Mouse (Mus musculus) CH12.LX (cell line): ENCODE measurements around the gene Cacna2d2. TPM values are rescaled to one million over a fixed set of nuclear protein-coding genes. Genes with fewer than 3 reads are reported as not detected.

ENCODE experiments used
- DNase-seq: peaks from one replicate; pipeline ENCODE4 v3.0.0-alpha.2; 2013; ENCODE audit errors: extremely low read depth
- H3K27ac ChIP-seq: 2 replicates; pipeline ENCODE4 v1.5.1; 2012; ENCODE audit warnings: low read depth, mild to moderate bottlenecking, control low read depth, moderate library complexity; ENCODE audit not compliant: insufficient read depth
- H3K27me3 ChIP-seq: replicated peaks from 2 replicates; pipeline ENCODE3; 2012; ENCODE audit warnings: inconsistent platforms
- H3K36me3 ChIP-seq, 2 experiments: replicated peaks in 1 of 2; 2 replicates each; pipeline versions ENCODE3 to v1.6.1; 2012; ENCODE audit warnings: inconsistent platforms in 1 of 2, low read length in 1 of 2, mild to moderate bottlenecking in 1 of 2, mixed read lengths in 1 of 2, moderate library complexity in 1 of 2; ENCODE audit not compliant: control insufficient read depth in 1 of 2, insufficient read depth in 1 of 2
- H3K4me1 ChIP-seq, 2 experiments: 2 replicates each; pipeline ENCODE4 v1.6.1; 2012; ENCODE audit warnings: inconsistent platforms in 1 of 2, moderate library complexity in 1 of 2; ENCODE audit not compliant: insufficient read depth in 2 of 2, control insufficient read depth in 1 of 2
- H3K4me2 ChIP-seq: 2 replicates; pipeline ENCODE4 v1.6.1; 2012; ENCODE audit warnings: low read depth, mild to moderate bottlenecking, control low read depth; ENCODE audit not compliant: poor library complexity, insufficient read depth, severe bottlenecking
- H3K4me3 ChIP-seq, 3 experiments: fragments of 150-350 bp in 1 of 3; sonication (generic) in 1 of 3; replicated peaks in 1 of 3; 2 replicates each; pipeline versions ENCODE3 to v1.5.1; 2011 to 2012; ENCODE audit warnings: low read depth in 2 of 3, low read length in 2 of 3, mild to moderate bottlenecking in 2 of 3, moderate library complexity in 2 of 3, control low read depth in 1 of 3, improper control_type of control experiment in 1 of 3, inconsistent platforms in 1 of 3, mixed read lengths in 1 of 3; ENCODE audit not compliant: poor library complexity in 1 of 3
- H3K79me2 ChIP-seq: replicated peaks from 2 replicates; pipeline ENCODE4 v1.6.1; 2012; ENCODE audit warnings: mild to moderate bottlenecking, moderate library complexity; ENCODE audit not compliant: control insufficient read depth, poor library complexity, insufficient read depth, severe bottlenecking; ENCODE audit errors: extremely low read depth
- H3K9ac ChIP-seq: 2 replicates; pipeline ENCODE4 v1.6.1; 2012; ENCODE audit warnings: low read depth, mild to moderate bottlenecking, control low read depth, moderate library complexity; ENCODE audit not compliant: insufficient read depth
- H3K9me3 ChIP-seq: replicated peaks from 2 replicates; pipeline ENCODE3; 2012; ENCODE audit warnings: low read length, inconsistent platforms, mixed read lengths
- BHLHE40 ChIP-seq: IDR thresholded peaks from 2 replicates; pipeline ENCODE4 v1.6.1; 2011; ENCODE audit warnings: mild to moderate bottlenecking, low read depth, low read length, improper control_type of control experiment
- CHD2 ChIP-seq: IDR thresholded peaks from 2 replicates; pipeline ENCODE4 v1.6.1; 2011; ENCODE audit warnings: low read length, improper control_type of control experiment
- CTCF ChIP-seq, 2 experiments: IDR thresholded peaks in 1 of 2; conservative IDR thresholded peaks in 1 of 2; 2 replicates each; pipeline ENCODE4 v1.5.1; 2011 to 2012; ENCODE audit warnings: low read depth in 2 of 2, low read length in 2 of 2, improper control_type of control experiment in 1 of 2, inconsistent platforms in 1 of 2, mild to moderate bottlenecking in 1 of 2, moderate library complexity in 1 of 2
- E2F4 ChIP-seq: IDR thresholded peaks from 2 replicates; pipeline ENCODE4 v1.6.1; 2011; ENCODE audit warnings: low read depth, low read length, improper control_type of control experiment; ENCODE audit not compliant: insufficient replicate concordance
- EP300 ChIP-seq: IDR thresholded peaks from 2 replicates; pipeline ENCODE4 v1.6.1; 2011; ENCODE audit warnings: low read length, improper control_type of control experiment
- ETS1 ChIP-seq: conservative IDR thresholded peaks from 2 replicates; pipeline ENCODE4 v1.6.1; 2012; ENCODE audit warnings: low read depth, mild to moderate bottlenecking, inconsistent platforms, low read length, improper control_type of control experiment, moderate library complexity
- GABPA ChIP-seq: IDR thresholded peaks from 2 replicates; pipeline ENCODE4 v1.6.1; 2012; ENCODE audit warnings: low read depth, low read length, improper control_type of control experiment, inconsistent platforms; ENCODE audit not compliant: insufficient replicate concordance
- HCFC1 ChIP-seq: IDR thresholded peaks from 2 replicates; pipeline ENCODE4 v1.6.1; 2012; ENCODE audit warnings: low read depth, mild to moderate bottlenecking, inconsistent platforms, low read length, improper control_type of control experiment
- IRF4 ChIP-seq: IDR thresholded peaks from 2 replicates; pipeline ENCODE4 v1.6.1; 2014; ENCODE audit warnings: low read depth, mild to moderate bottlenecking, inconsistent platforms, low read length, improper control_type of control experiment
- JUN ChIP-seq: IDR thresholded peaks from 2 replicates; pipeline ENCODE4 v1.6.1; 2011; ENCODE audit warnings: low read depth, mild to moderate bottlenecking, low read length, improper control_type of control experiment, moderate library complexity; ENCODE audit not compliant: insufficient read depth
- JUND ChIP-seq: conservative IDR thresholded peaks from 2 replicates; pipeline ENCODE4 v1.6.1; 2011; ENCODE audit warnings: low read depth, low read length, improper control_type of control experiment
- MAFK ChIP-seq: IDR thresholded peaks from 2 replicates; pipeline ENCODE4 v1.6.1; 2011; ENCODE audit warnings: low read length, improper control_type of control experiment; ENCODE audit not compliant: insufficient replicate concordance
- MAX ChIP-seq: IDR thresholded peaks from 2 replicates; pipeline ENCODE4 v1.6.1; 2011; ENCODE audit warnings: low read length, improper control_type of control experiment
- MAZ ChIP-seq: IDR thresholded peaks from 2 replicates; pipeline ENCODE4 v1.6.1; 2012; ENCODE audit warnings: low read depth, mild to moderate bottlenecking, inconsistent platforms, low read length, improper control_type of control experiment, moderate library complexity
- MEF2A ChIP-seq: IDR thresholded peaks from 2 replicates; pipeline ENCODE4 v1.6.1; 2014; ENCODE audit warnings: low read depth, mild to moderate bottlenecking, inconsistent platforms, low read length, improper control_type of control experiment, borderline replicate concordance
- MYC ChIP-seq: IDR thresholded peaks from 2 replicates; pipeline ENCODE4 v1.6.1; 2011; ENCODE audit warnings: low read depth, mild to moderate bottlenecking, improper control_type of control experiment, low read length
- NELFE ChIP-seq: IDR thresholded peaks from 2 replicates; pipeline ENCODE4 v1.6.1; 2011; ENCODE audit warnings: low read depth, low read length, improper control_type of control experiment
- NRF1 ChIP-seq: IDR thresholded peaks from 2 replicates; pipeline ENCODE4 v1.6.1; 2014; ENCODE audit warnings: low read depth, mild to moderate bottlenecking, inconsistent platforms, low read length, improper control_type of control experiment, moderate library complexity
- POLR2A ChIP-seq: IDR thresholded peaks from 2 replicates; pipeline ENCODE4 v1.6.1; 2011; ENCODE audit warnings: low read depth, mild to moderate bottlenecking, improper control_type of control experiment, low read length
- POLR2AphosphoS2 ChIP-seq: IDR thresholded peaks from 2 replicates; pipeline ENCODE4 v1.6.1; 2011; ENCODE audit warnings: low read depth, low read length, improper control_type of control experiment
- RAD21 ChIP-seq: IDR thresholded peaks from 2 replicates; pipeline ENCODE4 v1.6.1; 2011; ENCODE audit warnings: low read depth, mild to moderate bottlenecking, low read length, improper control_type of control experiment, moderate library complexity
- RCOR1 ChIP-seq: conservative IDR thresholded peaks from 2 replicates; pipeline ENCODE4 v1.6.1; 2012; ENCODE audit warnings: low read depth, mild to moderate bottlenecking, inconsistent platforms, low read length, improper control_type of control experiment
- SIN3A ChIP-seq: IDR thresholded peaks from 2 replicates; pipeline ENCODE4 v1.6.1; 2012; ENCODE audit warnings: low read length, improper control_type of control experiment, inconsistent platforms
- TBP ChIP-seq: conservative IDR thresholded peaks from 2 replicates; pipeline ENCODE4 v1.6.1; 2011; ENCODE audit warnings: low read depth, low read length, improper control_type of control experiment
- TCF12 ChIP-seq: IDR thresholded peaks from 2 replicates; pipeline ENCODE4 v1.6.1; 2014; ENCODE audit warnings: low read depth, mild to moderate bottlenecking, inconsistent platforms, low read length, improper control_type of control experiment
- UBTF ChIP-seq: IDR thresholded peaks from 2 replicates; pipeline ENCODE4 v1.6.1; 2012; ENCODE audit warnings: low read depth, mild to moderate bottlenecking, inconsistent platforms, low read length, improper control_type of control experiment, moderate library complexity
- USF1 ChIP-seq: IDR thresholded peaks from 2 replicates; pipeline ENCODE4 v1.6.1; 2014; ENCODE audit warnings: low read depth, mild to moderate bottlenecking, inconsistent platforms, low read length, improper control_type of control experiment
- ZC3H11A ChIP-seq: IDR thresholded peaks from 2 replicates; pipeline ENCODE4 v1.6.1; 2012; ENCODE audit warnings: low read depth, mild to moderate bottlenecking, inconsistent platforms, low read length, improper control_type of control experiment
- ZKSCAN1 ChIP-seq: IDR thresholded peaks from 2 replicates; pipeline ENCODE4 v1.6.1; 2012; ENCODE audit warnings: low read depth, inconsistent platforms, low read length, improper control_type of control experiment, borderline replicate concordance
- ZNF384 ChIP-seq: IDR thresholded peaks from 2 replicates; pipeline ENCODE4 v1.6.1; 2012; ENCODE audit warnings: low read depth, low read length, improper control_type of control experiment, inconsistent platforms
- dilution Hi-C: fragments of 300-500 bp; cut with MboI; formaldehyde crosslinking; loops from 2 replicates; pipeline ENCODE4 v1.14.3; 2020; ENCODE audit warnings: low sequenced_read_pairs; ENCODE audit not compliant: extremely low pct_unique_long_range_greater_than_20kb, extremely low pct_ligation_motif_present
- in situ Hi-C: fragments of 300-500 bp; cut with MboI; formaldehyde crosslinking; loops from 3 replicates; pipeline ENCODE4 v1.14.3; 2019; ENCODE audit warnings: low sequenced_read_pairs, low pct_ligation_motif_present, low pct_unique_long_range_greater_than_20kb, mixed read lengths
- polyA plus RNA-seq: library from polyadenylated mRNA; unstranded; fragments of >175 nt; gene quantifications from 2 replicates; pipeline ENCODE4 v1.2.1, GENCODE M21; 2012; ENCODE audit warnings: low read depth; ENCODE audit not compliant: insufficient read length
- total RNA-seq, 2 experiments: library from RNA; depleted of rRNA; stranded (reverse); fragments of 300-350 nt in 1 of 2; fragments of >200 nt in 1 of 2; gene quantifications; 2 replicates each; pipeline ENCODE4 v1.2.3; 2012 to 2014

The Cacna2d2 gene
- total and polyA plus RNA-seq, 3 experiments, result 0.04 TPM; not detected in 2

- TF ChIP-seq RAD21 (no peak), RCOR1 (no peak), NELFE (no peak), POLR2A (no peak), EP300 (no peak), UBTF (no peak), MEF2A (no peak), IRF4 (no peak), JUN (no peak), JUND (no peak), E2F4 (no peak), SIN3A (no peak), MAZ (no peak), MAFK (no peak), ETS1 (no peak), GABPA (no peak), POLR2AphosphoS2 (no peak)
- H3K9ac ChIP-seq, result no peak overlapping the region
- no peaks in the 10 kb centered on the region for H3K27me3 ChIP-seq
- H3K4me2 ChIP-seq, result peak overlapping the region; percentile 82
- peaks cover 15% of the 10 kb centered on the region for H3K79me2 ChIP-seq
- no peak overlapping the region for H3K27ac ChIP-seq
- dilution Hi-C loops (no loop called here), in situ Hi-C loops (no loop called here)
- no peaks in the 10 kb centered on the region for H3K9me3 ChIP-seq
- H3K36me3 ChIP-seq, result peaks cover 48 to 67% of the 10 kb centered on the region in 2 experiments
- H3K4me1 ChIP-seq, result peaks cover 9 to 40% of the 10 kb centered on the region in 2 experiments
- H3K4me3 ChIP-seq, result peak overlapping the region in 2 of 3 experiments; percentile 70 to 76
- no peak for DNase-seq
Observed at GRCm38 (mm10) chr9:107541005-107541404, 141.6 kb downstream of the Cacna2d2 start.

DNA sequence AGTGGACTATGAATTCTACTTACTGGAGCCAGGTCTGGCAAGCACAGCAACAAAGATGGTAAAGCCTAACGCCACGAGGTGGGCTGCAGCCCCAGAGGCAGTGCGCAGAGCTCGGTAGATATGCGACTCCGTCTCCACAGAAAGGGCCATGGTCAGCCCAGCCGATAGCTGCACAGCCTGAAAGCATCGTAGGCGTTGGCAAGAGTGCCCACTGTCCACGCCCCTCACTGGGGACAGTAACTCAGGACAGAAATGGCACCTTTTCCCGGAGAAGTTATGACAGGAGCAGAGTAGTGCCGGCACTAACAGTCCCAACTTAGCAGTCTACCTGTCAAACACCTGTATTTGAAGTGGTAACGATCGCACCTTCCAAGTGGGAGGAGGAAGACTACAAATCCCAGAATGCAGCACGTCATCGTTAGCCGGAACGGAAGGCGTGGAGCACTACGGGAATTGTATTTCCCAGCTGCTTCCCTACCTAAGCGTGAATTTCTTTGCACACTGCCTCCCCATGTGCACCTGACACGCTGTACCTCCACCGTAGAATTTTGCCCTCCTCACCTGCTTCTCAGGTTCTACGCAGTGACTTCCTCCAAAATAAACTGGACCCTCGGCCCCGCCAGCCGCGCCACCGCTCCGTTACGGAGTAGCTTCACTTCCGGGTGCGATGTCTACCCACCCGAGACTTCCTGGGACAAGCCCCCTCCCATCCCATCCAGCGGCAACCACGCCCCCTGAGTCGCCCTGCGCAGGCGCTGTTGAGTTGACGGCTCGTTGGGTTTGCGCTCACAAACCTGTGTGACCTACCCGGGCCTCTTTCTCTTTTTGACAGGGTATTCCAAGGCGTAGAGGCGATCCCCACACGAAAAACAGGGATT lies 142.3 kb downstream of the Cacna2d2 start, which contains the start of the genes Cyb561d2 and Nprl2:
Gene Cyb561d2, minus strand, starts transcription at position 720 of the 878 bp plus-strand sequence.
Gene Nprl2, plus strand, starts transcription at position 753 of the 878 bp plus-strand sequence.
- H3K4me3 ChIP-seq, result peak within 1 kb of the TSS; percentile 63 to 76 (median 70)
- peak within 1 kb of the TSS; percentile 95 for H3K4me2 ChIP-seq
- dilution Hi-C loops, result no loop called here
- H3K9ac ChIP-seq, result peak within 1 kb of the TSS; percentile 77
- DNase-seq, result peak; percentile 94
- H3K36me3 ChIP-seq, result peaks cover 48 to 64% of the 10 kb centered on the region in 2 experiments
- H3K27ac ChIP-seq, result peak within 1 kb of the TSS; percentile 14; the same call in 1 of the 2 replicates
- peaks cover 8% of the 10 kb centered on the region for H3K79me2 ChIP-seq
- no peaks in the 10 kb centered on the region for H3K9me3 ChIP-seq
- in situ Hi-C loops, result no loop called here
- peaks cover 6 to 40% of the 10 kb centered on the region in 2 experiments; a peak in 3 of 4 replicates for H3K4me1 ChIP-seq
- H3K27me3 ChIP-seq, result no peaks in the 10 kb centered on the region
- TF ChIP-seq ZKSCAN1, result no peak
- TF ChIP-seq CHD2, result peak; percentile 86
- TF ChIP-seq BHLHE40, result no peak
- no peak; the same call in 1 of the 2 replicates for TF ChIP-seq IRF4
- no peak for TF ChIP-seq MAX
- peak; percentile 85; the same call in 1 of the 2 replicates for TF ChIP-seq GABPA
- no peak for TF ChIP-seq ZC3H11A
- 0 out of 2 replicates have a peak, but pooled peaks have one; percentile 65 for TF ChIP-seq MYC
- TF ChIP-seq NELFE, result peak; percentile 59; the same call in 1 of the 2 replicates
- TF ChIP-seq HCFC1, result peak; percentile 100
- TF ChIP-seq MAFK, result no peak
- no peak for TF ChIP-seq RCOR1
- peak; percentile 92 for TF ChIP-seq NRF1
- no peak; the same call in none of the 2 replicates for TF ChIP-seq TBP
- TF ChIP-seq TCF12, result peak; percentile 59; the same call in 1 of the 2 replicates
- TF ChIP-seq USF1, result no peak
- peak; percentile 91 for TF ChIP-seq SIN3A
- TF ChIP-seq CTCF (conservative IDR thresholded peaks at IDR 0.05 in 1 of 2, IDR thresholded peaks at IDR 0.05 in 1 of 2; ENCODE audit: low read depth in 2 of 2, low read length in 2 of 2), result no peak
- TF ChIP-seq ZNF384, result no peak
